Comparison of ENCODE assay signal across 8 mouse cellular contexts in genomic region chr12:50648671-50649541, GRCm38 (mm10). TPM values are rescaled to one million over a fixed set of nuclear protein-coding genes. Genes with fewer than 3 reads are reported as not detected.
DNase-seq lines count a peak whose midpoint lies in the region; ATAC-seq and TF ChIP-seq lines count a peak whose summit lies in the region.

Prkd1 (minus strand) TSS chr12:50649098.

- DNase-seq in R1 (ENCODE audit: low read depth, low spot score), result peak; percentile 46
- DNase-seq in cerebellum, postnatal 14 days, result peak; percentile 58 to 65
- DNase-seq in frontal cortex, postnatal 25 days (ENCODE audit: low spot score in 2 of 2), result peak; percentile 14 to 20
- peak; percentile 48 for DNase-seq in layer of hippocampus, adult 9-11 months
- peak; percentile 72 for DNase-seq in lung, adult 2 months
- peak; percentile 46 for DNase-seq in ovary, postnatal 14 days (ENCODE audit: low spot score)
- no peak for DNase-seq in spleen, postnatal 14 days (ENCODE audit: low spot score in 2 of 2)

- no peak for TF ChIP-seq CTCF in lung, adult 2 months (IDR thresholded peaks at IDR 0.05; ENCODE audit: insufficient read depth, low read length)

- peaks cover 2% of the 10 kb centered on the region; the same call in 1 of the 2 replicates for H3K4me1 ChIP-seq in lung, adult 2 months (ENCODE audit: control insufficient read depth, insufficient read depth, low read length)

- peak within 1 kb of the TSS; percentile 65 for H3K4me3 ChIP-seq in lung, adult 2 months (replicated peaks; ENCODE audit: extremely low read depth, low read depth, low read length)

- no peak for TF ChIP-seq POLR2A in lung, adult 2 months (IDR thresholded peaks at IDR 0.05; ENCODE audit: borderline replicate concordance, extremely low read depth, low read depth, low read length)

- ATAC-seq in hematopoietic stem cell, adult 5-6 weeks (replicated peaks in 1 of 2; ENCODE audit: insufficient read depth in 1 of 2, low FRiP score in 2 of 2, low TSS enrichment in 1 of 2, low read depth in 1 of 2, poor library complexity in 2 of 2, severe bottlenecking in 2 of 2), result peak; percentile 38 to 50

- 1% methylated on average over 110 of the region's 114 CpGs for WGBS in lung, adult 2 months

RNA-seq across cellular contexts. Expression of gene Prkd1, which starts in this region (rescaled TPM):
- total RNA-seq in hematopoietic stem cell, adult 5-6 weeks (2017), result not detected in 2 replicates
- 6.3 and 6.8 TPM in 2 replicates for polyA plus RNA-seq in lung, adult 2 months (2012; rRNA removed)

Comparison
In these comparisons a context has a peak if more than half of its experiments do, and no peak if none do; other contexts are left out.
1. Peak in ATAC-seq in hematopoietic stem cell, adult 5-6 weeks; RNA of the gene not detected or under 1 TPM.
2. DNase-seq: peak in R1 (single experiment), cerebellum, postnatal 14 days (2 of 2), frontal cortex, postnatal 25 days (2 of 2), layer of hippocampus, adult 9-11 months (single experiment), lung, adult 2 months (single experiment) and ovary, postnatal 14 days (single experiment); none in spleen, postnatal 14 days (0 of 2).